Mouse (Mus musculus) liver, embryonic 16.5 days (tissue): ENCODE data around the gene Gdpd2. TPM values are rescaled to one million over a fixed set of nuclear protein-coding genes. Genes with fewer than 3 reads are reported as not detected.

ENCODE experiments used
- ATAC-seq: fragments of 200-750 bp; cut with Nextera tagmentation; 2 replicates; pipeline ENCODE4 v1.8.0; 2017; ENCODE audit warnings: low read depth, mild to moderate bottlenecking, moderate number of reproducible peaks, moderate library complexity
- H3K27ac ChIP-seq: fragments of 300-500 bp; sonication (generic); 2 replicates; pipeline ENCODE4 v1.5.1; 2014; ENCODE audit warnings: mild to moderate bottlenecking, low read length
- H3K27me3 ChIP-seq: fragments of 300-500 bp; sonication (generic); 2 replicates; pipeline ENCODE4 v1.6.1; 2014; ENCODE audit warnings: low read depth, low read length, mixed read lengths; ENCODE audit not compliant: control insufficient read depth, insufficient read depth
- H3K36me3 ChIP-seq: fragments of 300-500 bp; sonication (generic); 2 replicates; pipeline ENCODE4 v1.6.1; 2014; ENCODE audit warnings: mild to moderate bottlenecking; ENCODE audit not compliant: control insufficient read depth, insufficient read depth
- H3K4me1 ChIP-seq: fragments of 300-500 bp; sonication (generic); 2 replicates; pipeline ENCODE4 v1.6.1; 2014; ENCODE audit warnings: low read depth, low read length, mixed read lengths; ENCODE audit not compliant: control insufficient read depth
- H3K4me2 ChIP-seq: fragments of 300-500 bp; sonication (generic); 2 replicates; pipeline ENCODE4 v1.6.1; 2014; ENCODE audit warnings: low read depth, low read length, mixed read lengths
- H3K4me3 ChIP-seq: fragments of 300-500 bp; sonication (generic); 2 replicates; pipeline ENCODE4 v1.5.1; 2014; ENCODE audit warnings: low read depth, mild to moderate bottlenecking, low read length
- H3K9ac ChIP-seq: fragments of 300-500 bp; sonication (generic); 2 replicates; pipeline ENCODE4 v1.6.1; 2014; ENCODE audit warnings: low read depth, low read length
- H3K9me3 ChIP-seq: fragments of 300-500 bp; sonication (generic); replicated peaks from 2 replicates; pipeline ENCODE4 v1.6.1; 2016; ENCODE audit warnings: low read length; ENCODE audit not compliant: control insufficient read depth
- WGBS: fragments of 180-500 bp; shearing (Covaris S2); extraction: QIAGEN DNeasy Blood & Tissue Kit; methylation state at CpG from one replicate; pipeline ENCODE4 v1.1.7; 2014; ENCODE audit not compliant: insufficient replicate concordance; 5-methylcytosine and 5-hydroxymethylcytosine counted together
- polyA plus RNA-seq: library from polyadenylated mRNA; unstranded; fragments of >200 nt; fragmentation: Nextera tagmentation; extraction: Ambion mirVana; gene quantifications from 2 replicates; pipeline ENCODE4 v1.2.1, GENCODE M21; 2015

The Gdpd2 gene
- polyA plus RNA-seq = 0.08 TPM in 1 of 2 replicates, not detected in the other

- Histone ChIP-seq H3K9me3 (no peaks in the 10 kb centered on the region), H3K27ac (no peak within 1 kb of the TSS), H3K9ac (no peak within 1 kb of the TSS), H3K27me3 (no peaks in the 10 kb centered on the region; the same call in 1 of the 2 replicates), H3K4me3 (no peak within 1 kb of the TSS), H3K36me3 (peaks cover 20% of the 10 kb centered on the region), H3K4me1 (no peaks in the 10 kb centered on the region), H3K4me2 (no peak within 1 kb of the TSS)
- WGBS = 22% methylated on average over 8 of the region's 8 CpGs
- ATAC-seq = 0 out of 2 replicates have a peak, but pooled peaks have one; percentile 9
Observed at GRCm38 (mm10) chrX:100729665-100730188, at the start of gene Gdpd2. Gene Gdpd2, plus strand, starts transcription at chrX:100729873.

- H3K9ac ChIP-seq = no peak overlapping the region
- H3K27ac ChIP-seq = no peak overlapping the region
- H3K4me1 ChIP-seq = no peaks in the 10 kb centered on the region
- H3K9me3 ChIP-seq = no peaks in the 10 kb centered on the region
- H3K4me3 ChIP-seq = no peak overlapping the region
- peaks cover 4% of the 10 kb centered on the region for H3K36me3 ChIP-seq
- H3K27me3 ChIP-seq = no peaks in the 10 kb centered on the region; the same call in 1 of the 2 replicates
- WGBS = 63% methylated on average over 3 of the region's 3 CpGs
- no peak for ATAC-seq
- no peak overlapping the region for H3K4me2 ChIP-seq
Observed at GRCm38 (mm10) chrX:100686527-100686926, 43.1 kb upstream of the Gdpd2 start.

GRCm38 (mm10) chrX:100687360-100688032, 42.2 kb upstream of the Gdpd2 start:
- H3K4me3 ChIP-seq = no peak overlapping the region
- no peaks in the 10 kb centered on the region for H3K9me3 ChIP-seq
- H3K4me2 ChIP-seq = no peak overlapping the region
- peaks cover 4% of the 10 kb centered on the region for H3K36me3 ChIP-seq
- no peaks in the 10 kb centered on the region; the same call in 1 of the 2 replicates for H3K27me3 ChIP-seq
- no peak overlapping the region for H3K27ac ChIP-seq
- H3K9ac ChIP-seq = no peak overlapping the region
- 80% methylated on average over 6 of the region's 6 CpGs for WGBS
- no peak for ATAC-seq
- H3K4me1 ChIP-seq = no peaks in the 10 kb centered on the region

- H3K27ac ChIP-seq = no peak overlapping the region
- peaks cover 4% of the 10 kb centered on the region for H3K36me3 ChIP-seq
Observed at GRCm38 (mm10) chrX:100688033-100688370, 41.7 kb upstream of the Gdpd2 start.

GRCm38 (mm10) chrX:100696776-100697175, 32.9 kb upstream of the Gdpd2 start:
- WGBS = 97% methylated on average over 4 of the region's 4 CpGs
- ATAC-seq = no peak
- Histone ChIP-seq H3K4me3 (no peak overlapping the region), H3K4me2 (no peak overlapping the region), H3K4me1 (no peaks in the 10 kb centered on the region), H3K27me3 (no peaks in the 10 kb centered on the region), H3K27ac (no peak overlapping the region), H3K36me3 (peaks cover 19% of the 10 kb centered on the region), H3K9me3 (no peaks in the 10 kb centered on the region), H3K9ac (no peak overlapping the region)

More at GRCm38 (mm10) chrX:100688033-100688370, 41.7 kb upstream of the Gdpd2 start:
- Histone ChIP-seq H3K4me2 (no peak overlapping the region), H3K27me3 (no peaks in the 10 kb centered on the region; the same call in 1 of the 2 replicates), H3K4me1 (no peaks in the 10 kb centered on the region), H3K9ac (no peak overlapping the region), H3K9me3 (no peaks in the 10 kb centered on the region), H3K4me3 (no peak overlapping the region)
- WGBS = 75% methylated on average over 5 of the region's 5 CpGs
- ATAC-seq = no peak

GRCm38 (mm10) chrX:100708032-100708431, 21.6 kb upstream of the Gdpd2 start:
- Histone ChIP-seq H3K4me1 (no peaks in the 10 kb centered on the region), H3K27me3 (no peaks in the 10 kb centered on the region), H3K4me2 (no peak overlapping the region), H3K36me3 (peaks cover 17% of the 10 kb centered on the region), H3K9me3 (no peaks in the 10 kb centered on the region), H3K9ac (no peak overlapping the region), H3K27ac (no peak overlapping the region), H3K4me3 (no peak overlapping the region)
- WGBS = 73% methylated on average over 6 of the region's 6 CpGs
- no peak for ATAC-seq

- Histone ChIP-seq H3K4me1 (no peaks in the 10 kb centered on the region), H3K27ac (no peak overlapping the region), H3K9ac (no peak overlapping the region), H3K27me3 (no peaks in the 10 kb centered on the region), H3K4me2 (no peak overlapping the region), H3K9me3 (no peaks in the 10 kb centered on the region), H3K36me3 (peaks cover 42% of the 10 kb centered on the region), H3K4me3 (no peak overlapping the region)
- ATAC-seq = no peak
- WGBS = 92% methylated on average over 6 of the region's 6 CpGs
Observed at GRCm38 (mm10) chrX:100716173-100716572, 13.5 kb upstream of the Gdpd2 start.

GRCm38 (mm10) chrX:100728947-100729346, 726 bp upstream of the Gdpd2 start:
- Histone ChIP-seq H3K4me2 (no peak overlapping the region), H3K4me1 (no peaks in the 10 kb centered on the region), H3K9me3 (no peaks in the 10 kb centered on the region), H3K36me3 (peaks cover 23% of the 10 kb centered on the region), H3K4me3 (no peak overlapping the region), H3K27me3 (no peaks in the 10 kb centered on the region; the same call in 1 of the 2 replicates), H3K9ac (no peak overlapping the region), H3K27ac (no peak overlapping the region)
- ATAC-seq = no peak
- WGBS = 52% methylated on average over 1 of the region's 1 CpGs

- H3K27me3 ChIP-seq = no peaks in the 10 kb centered on the region; the same call in 1 of the 2 replicates
- H3K9me3 ChIP-seq = no peaks in the 10 kb centered on the region
- no peak for ATAC-seq
- no peaks in the 10 kb centered on the region for H3K4me1 ChIP-seq
- H3K27ac ChIP-seq = no peak overlapping the region
- no peak overlapping the region for H3K4me3 ChIP-seq
- peaks cover 15% of the 10 kb centered on the region for H3K36me3 ChIP-seq
- 36% methylated on average over 8 of the region's 8 CpGs for WGBS
- H3K9ac ChIP-seq = no peak overlapping the region
- no peak overlapping the region for H3K4me2 ChIP-seq
Observed at GRCm38 (mm10) chrX:100730266-100730665, 593 bp downstream of the Gdpd2 start.
